Mouse (Mus musculus) stomach, postnatal 0 days (tissue): ENCODE data around the gene Polr2i. TPM values are rescaled to one million over a fixed set of nuclear protein-coding genes. Genes with fewer than 3 reads are reported as not detected.
"Not testable (repeated sequence)": the region's sequence is repeated elsewhere in the genome, so short reads cannot be mapped to it uniquely, and the experiment has no call there.

Experiments
- ATAC-seq: fragments of 200-750 bp; cut with Nextera tagmentation; 2 replicates; pipeline ENCODE4 v1.8.0; 2017; ENCODE audit not compliant: low FRiP score, low TSS enrichment
- DNase-seq: peaks from one replicate; pipeline ENCODE4 v3.0.0-alpha.2; 2016; ENCODE audit warnings: low spot score
- H3K27ac ChIP-seq: fragments of 300-500 bp; sonication (generic); replicated peaks from 2 replicates; pipeline ENCODE4 v1.5.1; 2014; ENCODE audit warnings: mild to moderate bottlenecking, control low read depth
- H3K27me3 ChIP-seq: fragments of 300-500 bp; sonication (generic); 2 replicates; pipeline ENCODE4 v1.6.1; 2014; ENCODE audit warnings: low read length; ENCODE audit not compliant: control insufficient read depth, insufficient read depth
- H3K36me3 ChIP-seq: fragments of 300-500 bp; sonication (generic); 2 replicates; pipeline ENCODE4 v1.6.1; 2014; ENCODE audit warnings: low read length, mixed read lengths; ENCODE audit not compliant: control insufficient read depth, insufficient read depth
- H3K4me1 ChIP-seq: fragments of 300-500 bp; sonication (generic); replicated peaks from 2 replicates; pipeline ENCODE4 v1.6.1; 2014; ENCODE audit warnings: antibody characterized with exemption; ENCODE audit not compliant: control insufficient read depth, insufficient read depth
- H3K4me2 ChIP-seq: fragments of 300-500 bp; sonication (generic); replicated peaks from 2 replicates; pipeline ENCODE4 v1.6.1; 2014; ENCODE audit warnings: low read depth, mild to moderate bottlenecking, control low read depth, moderate library complexity
- H3K4me3 ChIP-seq: fragments of 300-500 bp; sonication (generic); 2 replicates; pipeline ENCODE4 v1.5.1; 2014; ENCODE audit warnings: low read depth, low read length, control low read depth
- H3K9ac ChIP-seq: fragments of 300-500 bp; sonication (generic); 2 replicates; pipeline ENCODE4 v1.6.1; 2014; ENCODE audit warnings: mild to moderate bottlenecking, low read length, control low read depth, mixed read lengths
- H3K9me3 ChIP-seq: fragments of 300-500 bp; sonication (generic); 2 replicates; pipeline ENCODE4 v1.6.1; 2016; ENCODE audit warnings: low read length; ENCODE audit not compliant: control insufficient read depth
- CTCF ChIP-seq: IDR thresholded peaks from 2 replicates; pipeline ENCODE4 v1.5.1; 2016; ENCODE audit warnings: antibody characterized with exemption, low read depth, mild to moderate bottlenecking, moderate library complexity
- EP300 ChIP-seq: optimal IDR thresholded peaks from 2 replicates; pipeline ENCODE3; 2016; ENCODE audit warnings: antibody characterized with exemption
- WGBS: fragments of 180-500 bp; shearing (Covaris S2); extraction: QIAGEN DNeasy Blood & Tissue Kit; methylation state at CpG from one replicate; pipeline ENCODE4 v1.1.7; 2014; 5-methylcytosine and 5-hydroxymethylcytosine counted together
- polyA plus RNA-seq: library from polyadenylated mRNA; unstranded; fragments of >200 nt; fragmentation: Nextera tagmentation; extraction: Ambion mirVana; gene quantifications from 2 replicates; pipeline ENCODE4 v1.2.1, GENCODE M21; 2015

Polr2i gene
- polyA plus RNA-seq, 1 experiment from 2014 or later: 106 TPM

- H3K27ac ChIP-seq: no peak overlapping the region
- no peaks in the 10 kb centered on the region for H3K27me3 ChIP-seq
- H3K9me3 ChIP-seq: no peaks in the 10 kb centered on the region
- TF ChIP-seq CTCF (no peak), EP300 (no peak)
- 54% methylated on average over 11 of the region's 11 CpGs for WGBS
- H3K4me3 ChIP-seq: no peak overlapping the region
- no peaks in the 10 kb centered on the region for H3K36me3 ChIP-seq
- DNase-seq (no peak), ATAC-seq (no peak)
- no peak overlapping the region for H3K4me2 ChIP-seq
- no peaks in the 10 kb centered on the region for H3K4me1 ChIP-seq
- no peak overlapping the region for H3K9ac ChIP-seq
These were observed 28.7 kb upstream of the Polr2i start for GRCm38 (mm10) chr7:30202895-30203690.

GRCm38 (mm10) chr7:30204380-30204779, 27.4 kb upstream of the Polr2i start:
- DNase-seq: peak; percentile 42
- H3K9ac ChIP-seq: no peak overlapping the region
- H3K4me3 ChIP-seq: no peak overlapping the region
- 38% methylated on average over 8 of the region's 8 CpGs for WGBS
- H3K36me3 ChIP-seq: no peaks in the 10 kb centered on the region
- no peak overlapping the region for H3K27ac ChIP-seq
- no peaks in the 10 kb centered on the region for H3K9me3 ChIP-seq
- no peak for ATAC-seq
- peak overlapping the region; percentile 20; the same call in 1 of the 2 replicates for H3K4me2 ChIP-seq
- H3K4me1 ChIP-seq: no peaks in the 10 kb centered on the region
- H3K27me3 ChIP-seq: no peaks in the 10 kb centered on the region
- TF ChIP-seq EP300 (no peak), CTCF (no peak)

DNA sequence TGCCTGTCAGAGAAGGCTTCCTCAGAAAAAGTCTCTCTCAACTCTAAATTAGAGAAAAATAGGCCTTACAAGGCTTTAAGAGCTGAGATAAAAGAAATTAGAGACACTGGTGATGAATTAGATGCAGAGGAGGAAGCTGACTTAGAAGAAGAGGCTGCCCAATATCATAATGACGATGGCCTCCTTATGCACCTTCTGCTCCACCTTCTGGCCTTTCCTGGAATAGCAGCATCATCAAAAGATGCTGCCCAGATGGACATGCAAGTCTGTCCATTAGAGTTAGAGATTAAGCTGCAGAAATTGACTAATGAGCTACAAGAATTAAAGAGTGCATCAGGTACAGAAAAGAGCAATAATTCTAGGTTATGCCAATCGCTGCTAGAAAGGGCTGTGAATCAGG, 26.4 kb upstream of the Polr2i start:
- Histone ChIP-seq H3K9me3 (no peaks in the 10 kb centered on the region), H3K36me3 (no peaks in the 10 kb centered on the region), H3K27me3 (no peaks in the 10 kb centered on the region), H3K4me1 (no peaks in the 10 kb centered on the region), H3K27ac (no peak overlapping the region), H3K4me2 (no peak overlapping the region), H3K9ac (no peak overlapping the region), H3K4me3 (no peak overlapping the region)
- TF ChIP-seq CTCF (peak; percentile 90), EP300 (no peak)
- 2% methylated on average over 2 of the region's 2 CpGs for WGBS
- DNase-seq (peak; percentile 60), ATAC-seq (no peak)

DNA sequence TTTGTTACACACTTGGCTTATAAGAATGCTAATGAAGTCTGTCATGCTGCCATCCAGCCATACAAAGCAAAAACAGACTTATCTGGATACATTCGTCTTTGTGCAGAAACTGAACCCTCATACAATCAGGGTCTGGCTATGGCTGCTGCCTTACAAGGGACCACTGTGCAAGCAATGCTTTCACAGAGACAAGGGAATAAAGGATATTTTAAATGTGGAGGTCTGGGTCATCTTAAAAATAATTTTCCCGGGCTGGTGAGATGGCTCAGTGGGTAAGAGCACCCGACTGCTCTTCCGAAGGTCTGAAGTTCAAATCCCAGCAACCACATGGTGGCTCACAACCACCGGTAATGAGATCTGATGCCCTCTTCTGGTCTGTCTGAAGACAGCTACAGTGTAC, 25.4 kb upstream of the Polr2i start:
- not testable (repeated sequence) for H3K27me3 ChIP-seq, DNase-seq, H3K4me2 ChIP-seq, H3K4me1 ChIP-seq, H3K36me3 ChIP-seq, ATAC-seq, H3K9me3 ChIP-seq, H3K4me3 ChIP-seq, H3K9ac ChIP-seq, H3K27ac ChIP-seq
- 57% methylated on average over 5 of the region's 5 CpGs for WGBS

DNA sequence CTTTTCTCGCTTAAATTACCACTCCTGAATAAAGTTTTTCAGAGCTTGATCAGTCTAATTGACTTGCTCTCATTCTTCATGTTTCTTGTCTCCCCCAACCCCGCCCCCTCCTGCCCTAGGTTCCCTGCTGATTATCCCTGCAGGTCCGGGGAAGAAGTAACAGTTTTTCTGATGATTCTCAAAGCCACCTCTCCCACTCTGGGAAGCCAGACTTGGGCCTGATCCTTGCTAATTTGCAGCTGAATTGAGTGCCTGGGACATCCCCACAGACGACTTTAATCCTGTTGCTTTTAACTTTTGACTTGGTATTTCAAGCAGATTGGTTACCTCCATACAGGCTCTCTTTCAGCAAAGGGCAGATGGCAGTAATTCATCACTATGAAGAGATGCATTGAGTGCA, 20.7 kb upstream of the Polr2i start:
- H3K27ac ChIP-seq: no peak overlapping the region
- no peak overlapping the region for H3K4me2 ChIP-seq
- TF ChIP-seq EP300 (no peak), CTCF (no peak)
- 27% methylated on average over 4 of the region's 4 CpGs for WGBS
- H3K4me3 ChIP-seq: no peak overlapping the region
- ATAC-seq (no peak), DNase-seq (no peak)
- no peaks in the 10 kb centered on the region for H3K9me3 ChIP-seq
- no peaks in the 10 kb centered on the region for H3K4me1 ChIP-seq
- H3K36me3 ChIP-seq: no peaks in the 10 kb centered on the region
- H3K27me3 ChIP-seq: no peaks in the 10 kb centered on the region
- no peak overlapping the region for H3K9ac ChIP-seq

GRCm38 (mm10) chr7:30213881-30214280, 17.9 kb upstream of the Polr2i start:
- Histone ChIP-seq H3K4me1 (no peaks in the 10 kb centered on the region), H3K27ac (0 out of 2 replicates have a peak overlapping the region, but pooled peaks have one; percentile 1), H3K9ac (no peak overlapping the region), H3K4me3 (no peak overlapping the region), H3K36me3 (no peaks in the 10 kb centered on the region), H3K9me3 (no peaks in the 10 kb centered on the region), H3K4me2 (no peak overlapping the region), H3K27me3 (no peaks in the 10 kb centered on the region)
- TF ChIP-seq EP300 (no peak), CTCF (no peak)
- ATAC-seq (no peak), DNase-seq (no peak)
- WGBS: 71% methylated on average over 3 of the region's 3 CpGs
